Mouse (Mus musculus) induced T-regulatory cell, adult 2 months (primary cell): ENCODE results near the gene 1810055G02Rik.
A peak's percentile ranks its signal among the peaks of the same experiment; 100 is the strongest.

Experiments used
- DNase-seq: peaks from one replicate; pipeline ENCODE4 v3.0.0-alpha.2; 2012; ENCODE audit warnings: low read depth

The 1810055G02Rik gene

DNA sequence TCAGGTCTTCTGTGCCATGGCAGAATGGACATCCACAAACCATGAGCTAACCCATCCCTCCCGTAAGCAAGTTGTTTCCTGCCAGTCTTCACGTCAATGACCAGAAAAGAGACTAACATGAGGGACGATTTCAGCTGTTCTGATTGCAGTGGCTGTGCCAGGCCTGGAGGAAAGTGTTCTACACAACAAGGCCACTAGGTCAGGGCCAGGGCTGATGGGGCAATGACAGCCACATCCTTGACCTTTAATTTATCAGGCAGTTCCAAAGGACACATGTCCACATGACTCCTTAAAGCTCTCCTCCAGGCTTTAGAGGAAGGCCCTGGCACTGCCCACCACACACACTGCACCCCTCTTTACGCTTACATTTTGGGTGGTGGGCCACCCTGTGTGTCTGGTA is 12.6 kb upstream of the 1810055G02Rik start:
- no peak for DNase-seq

DNA sequence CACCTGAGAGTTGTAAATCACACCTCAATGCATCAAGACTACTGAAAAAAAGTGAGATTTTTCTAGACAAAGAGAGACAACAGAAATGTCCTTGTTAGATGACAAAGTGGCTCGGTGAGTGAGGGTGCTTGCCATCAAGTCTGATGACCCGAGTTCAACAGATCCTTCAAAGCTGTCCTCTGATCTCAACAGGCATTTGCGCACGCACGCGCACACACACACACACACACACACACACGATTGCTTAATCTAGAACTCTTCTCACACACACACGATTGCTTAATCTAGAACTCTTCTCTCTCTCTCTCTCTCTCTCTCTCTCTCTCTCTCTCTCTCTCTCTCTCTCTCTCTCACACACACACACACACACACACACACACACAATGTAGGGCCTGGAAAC is 12.1 kb upstream of the 1810055G02Rik start:
- DNase-seq = no peak

DNA sequence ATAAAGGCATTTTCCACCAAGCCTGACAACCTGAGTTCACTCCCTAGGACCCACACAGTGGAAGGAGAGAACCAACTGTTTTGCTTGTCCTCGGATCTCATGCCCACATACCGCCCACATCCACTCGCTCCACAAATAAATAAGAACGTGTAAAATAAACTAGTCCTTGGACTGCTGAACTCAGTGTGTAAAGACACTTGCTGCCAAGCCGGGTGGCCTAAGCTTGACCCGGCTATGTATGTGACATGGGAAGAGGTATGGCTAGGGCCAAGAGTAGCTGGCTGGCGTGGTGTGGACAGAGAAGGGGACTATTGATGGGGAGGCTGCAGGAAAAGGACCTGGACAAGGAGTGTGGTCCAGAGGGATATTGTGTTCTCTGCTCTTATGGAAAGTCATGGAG is 10.1 kb upstream of the 1810055G02Rik start:
- DNase-seq = no peak

DNA sequence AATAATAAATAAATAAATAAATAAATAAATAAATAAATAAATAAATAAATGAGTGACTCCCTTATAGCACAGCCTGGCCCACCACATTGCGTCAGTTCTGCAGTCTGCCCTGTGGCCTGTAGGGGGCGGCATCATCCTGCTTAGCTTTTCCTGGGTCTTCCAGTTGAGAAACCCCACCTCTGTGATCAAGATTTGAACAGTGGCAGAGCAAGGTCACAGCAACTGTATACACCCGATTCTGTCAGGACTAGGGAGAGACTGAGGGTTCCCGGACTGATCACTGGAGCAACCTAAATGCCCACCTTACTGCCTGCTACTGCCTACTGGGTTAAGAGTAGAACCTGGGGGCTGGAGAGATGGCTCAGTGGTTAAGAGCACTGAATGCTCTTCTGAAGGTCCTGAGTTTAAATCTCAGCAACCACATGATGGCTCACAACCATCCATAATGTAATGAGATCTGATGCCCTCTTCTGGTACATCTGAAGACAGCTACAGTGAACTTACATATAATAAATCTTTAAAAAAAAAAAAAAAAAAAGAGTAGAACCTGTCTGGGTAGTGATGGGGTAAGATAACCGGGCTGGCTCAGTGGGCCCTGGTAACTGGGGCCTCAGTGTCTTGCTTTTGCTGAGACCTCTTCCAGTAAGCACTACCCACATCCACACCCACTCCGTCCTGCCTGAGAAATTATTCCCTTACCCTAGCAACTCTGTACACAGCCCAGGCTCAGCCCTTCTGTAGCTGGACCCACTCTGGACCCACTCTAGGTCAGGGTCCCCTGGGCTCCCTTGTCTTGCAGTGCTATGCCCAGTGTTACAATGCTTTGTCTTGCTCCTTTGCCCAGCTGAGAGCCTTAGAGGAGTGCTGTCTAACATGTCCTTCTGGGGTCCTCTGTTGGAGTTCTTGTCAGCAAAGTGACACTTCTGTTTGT is 8.3 kb upstream of the 1810055G02Rik start:
- peak; percentile 79 for DNase-seq

DNA sequence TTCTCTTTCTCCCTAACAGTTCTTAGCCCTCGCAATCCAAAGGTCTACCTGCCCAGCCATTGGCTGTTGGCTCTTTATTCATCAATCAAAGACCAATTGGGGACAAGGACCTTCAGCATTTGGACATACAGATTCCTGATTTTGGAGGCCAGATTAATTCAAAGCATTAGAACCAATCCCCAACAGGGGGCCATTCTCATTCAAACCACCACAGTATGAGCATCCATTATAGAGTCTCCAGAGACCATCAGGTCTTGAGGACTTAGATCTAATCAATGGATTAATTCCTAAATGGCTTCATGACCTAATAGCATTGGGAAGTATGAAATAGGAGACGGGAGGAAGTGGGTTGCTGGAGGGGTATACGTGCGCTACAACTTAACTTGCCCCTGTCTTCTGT is 5.6 kb upstream of the 1810055G02Rik start:
- DNase-seq = no peak

DNA sequence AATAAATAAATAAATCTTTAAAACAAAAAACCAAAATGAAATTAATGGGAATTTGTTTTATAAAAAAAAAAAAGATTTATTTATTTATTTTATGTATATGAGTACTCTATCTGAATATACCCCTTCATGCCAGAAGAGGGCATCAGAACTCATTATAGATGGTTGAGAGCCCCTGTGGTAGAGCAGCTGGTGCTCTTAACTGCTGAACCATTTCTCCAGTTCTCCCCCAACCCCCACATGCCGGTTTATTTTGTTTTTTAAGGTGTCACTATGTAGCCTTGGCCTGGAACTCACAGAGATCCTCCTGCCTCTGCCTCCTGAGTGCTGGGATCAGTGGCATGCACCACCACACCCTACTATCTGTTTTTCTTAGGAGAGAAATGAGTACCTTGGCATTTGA is 1.8 kb upstream of the 1810055G02Rik start:
- peak; percentile 61 for DNase-seq

DNA sequence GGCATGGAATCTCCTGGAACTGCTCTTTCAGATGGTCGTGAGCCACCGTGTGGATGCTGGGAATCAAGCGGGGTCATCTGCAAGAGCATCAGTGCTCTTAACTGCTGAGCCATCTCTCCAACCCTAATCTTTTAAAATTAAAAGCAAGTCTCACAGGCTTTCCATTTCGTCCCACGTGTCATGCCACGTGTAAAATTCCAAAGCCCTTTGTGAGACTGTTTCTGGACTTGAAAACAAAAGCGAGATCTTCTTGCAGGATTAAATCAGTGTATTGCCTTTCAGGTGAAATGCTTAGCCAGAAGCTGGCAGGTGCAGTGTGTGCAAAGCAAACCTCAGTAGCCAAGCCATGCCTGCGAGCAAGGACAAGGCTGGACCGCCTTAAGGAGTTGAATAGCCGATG is 540 bp upstream of the 1810055G02Rik start:
- no peak for DNase-seq

DNA sequence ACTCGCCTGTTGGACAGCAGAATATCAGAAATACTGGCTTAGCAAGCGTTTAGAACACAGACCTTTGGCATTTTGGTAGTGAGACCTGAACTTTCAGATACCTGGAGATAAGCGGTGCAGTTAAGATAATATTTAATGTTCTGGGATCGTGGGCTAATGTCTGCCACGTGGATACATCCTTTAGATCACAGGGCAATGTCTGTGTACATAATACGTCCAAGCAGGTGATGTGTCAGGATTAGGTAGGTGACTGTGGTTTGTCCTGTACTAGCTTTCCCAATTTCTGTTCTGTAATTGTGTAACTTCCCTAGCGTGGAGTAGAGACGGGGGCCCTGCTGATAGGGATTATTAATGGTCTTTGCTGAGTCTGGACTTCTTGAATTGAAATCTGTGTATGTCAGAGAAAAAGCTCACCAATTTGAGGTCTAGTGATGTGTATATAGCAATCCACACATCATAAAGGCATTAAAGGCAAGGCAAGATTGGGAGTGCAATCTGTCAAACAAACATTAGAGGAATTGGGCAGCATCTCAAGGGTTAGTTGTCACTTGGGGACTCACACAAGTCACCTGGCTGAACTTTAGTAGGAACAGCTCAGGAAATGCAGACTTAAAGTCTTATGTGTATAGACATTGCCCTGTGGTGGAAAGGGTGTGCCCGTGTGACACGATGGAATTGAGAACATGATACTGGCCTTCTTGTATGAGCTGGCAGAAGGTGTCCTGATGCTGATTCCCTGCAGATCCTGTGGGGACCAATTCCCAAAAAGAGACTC is 1.1 kb downstream of the 1810055G02Rik start:
- no peak for DNase-seq

DNA sequence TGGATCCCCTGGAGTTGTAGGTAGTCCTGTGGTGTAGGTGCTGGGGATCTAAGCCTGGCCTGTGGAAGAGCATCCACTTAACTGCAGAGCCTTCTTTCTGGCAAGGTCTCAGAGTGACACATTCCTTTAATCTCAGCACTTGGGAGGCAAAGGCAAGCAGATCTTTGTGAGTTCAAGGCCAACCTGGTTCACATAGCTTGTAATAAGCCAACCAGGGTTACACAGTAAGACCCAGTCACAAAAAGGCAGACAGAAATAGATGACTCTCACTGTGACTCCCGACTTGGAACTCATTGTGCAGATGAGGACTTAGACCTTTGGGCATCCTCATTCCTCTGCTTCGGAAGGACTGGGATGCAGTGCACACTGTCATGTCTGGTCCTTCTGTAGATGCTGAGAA is 2.3 kb downstream of the 1810055G02Rik start:
- DNase-seq = no peak

DNA sequence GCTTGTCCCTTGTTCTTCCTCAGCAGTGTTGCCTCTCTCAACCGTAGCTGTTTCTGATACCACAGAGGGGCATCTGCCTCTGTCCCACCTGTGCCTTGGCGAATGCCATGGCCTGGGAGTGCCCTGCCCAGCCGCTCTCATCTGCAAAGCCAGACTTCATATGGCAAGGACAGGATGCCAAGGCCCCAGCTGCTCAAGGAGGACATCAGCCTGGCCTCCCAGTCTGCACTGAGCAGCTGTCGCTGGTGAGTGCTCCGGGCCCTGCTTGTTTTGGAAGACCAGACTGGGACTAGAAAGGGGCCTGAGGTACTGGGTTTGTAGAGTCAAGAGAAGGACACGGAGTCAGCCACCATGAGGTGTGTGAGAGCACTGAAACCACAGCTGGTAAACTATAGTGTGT is 6.3 kb downstream of the 1810055G02Rik start:
- no peak for DNase-seq

DNA sequence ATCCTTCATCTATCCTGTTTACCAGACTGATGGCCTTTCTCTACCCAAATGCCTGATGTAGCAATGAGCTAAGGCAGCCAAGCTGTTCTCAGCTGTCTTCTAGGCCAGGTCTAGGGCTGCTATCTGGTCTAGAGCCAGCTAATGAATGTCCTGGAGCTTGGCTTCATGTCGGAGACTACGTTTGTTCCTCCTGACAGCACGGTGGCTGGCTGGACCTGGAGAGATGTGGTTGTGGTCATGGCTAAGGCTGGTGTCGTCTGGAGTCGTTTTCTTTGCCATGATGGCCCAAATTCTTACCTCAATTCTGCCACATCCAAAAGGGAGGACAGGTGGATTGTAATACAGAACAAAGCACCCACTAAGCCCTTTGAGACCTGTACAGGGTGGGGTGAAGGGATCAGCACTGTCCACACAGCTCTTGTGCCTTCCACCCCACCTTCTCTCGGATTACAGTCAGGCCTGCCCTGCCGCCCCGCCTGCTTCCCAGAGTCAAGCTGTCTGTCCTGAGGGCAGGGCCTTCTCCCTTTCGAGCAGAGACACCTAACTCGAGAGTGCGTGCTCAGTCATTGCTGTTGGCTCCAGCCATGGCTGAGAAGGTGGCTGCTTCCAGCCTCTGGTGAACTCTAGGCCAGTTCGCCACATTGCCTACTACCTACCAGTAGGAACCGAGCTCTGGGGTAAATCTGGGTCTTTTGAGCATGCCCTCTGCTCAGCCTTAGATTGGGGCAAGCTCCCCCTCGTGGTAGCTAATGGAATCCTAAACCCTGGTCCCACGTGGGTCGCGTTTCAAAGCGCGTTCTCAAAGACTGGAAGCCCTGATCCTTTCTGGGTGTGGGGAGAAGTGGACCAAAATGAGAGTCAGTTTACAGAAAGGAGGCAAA is 10.6 kb downstream of the 1810055G02Rik start:
- DNase-seq = peak; percentile 85

DNA sequence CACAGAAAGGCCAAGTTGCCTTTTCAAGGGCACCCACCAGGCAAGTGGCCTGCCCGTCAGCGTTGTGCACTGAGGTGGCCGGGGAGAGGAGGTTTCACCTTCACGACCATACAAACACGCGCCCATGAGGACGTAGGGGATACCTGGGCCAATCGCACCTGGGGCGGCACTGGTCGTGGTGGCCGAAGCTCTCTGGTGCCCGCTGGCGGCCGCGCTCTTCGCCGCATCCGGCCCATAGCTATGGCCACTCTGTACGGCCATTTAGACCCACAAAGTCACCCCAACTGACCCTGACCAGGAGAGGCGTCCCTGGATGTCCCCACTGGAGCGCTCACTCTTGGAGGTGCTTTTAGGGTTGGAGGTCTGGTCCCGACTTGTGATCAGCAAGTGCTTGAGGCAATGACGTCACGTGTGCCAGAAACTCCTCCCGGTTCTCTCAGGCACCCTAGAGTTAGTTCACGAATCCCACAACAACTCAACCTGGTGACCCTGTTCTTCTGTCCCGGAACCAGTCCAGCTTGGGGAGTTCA is 11.3 kb downstream of the 1810055G02Rik start:
- peak; percentile 64 for DNase-seq

DNA sequence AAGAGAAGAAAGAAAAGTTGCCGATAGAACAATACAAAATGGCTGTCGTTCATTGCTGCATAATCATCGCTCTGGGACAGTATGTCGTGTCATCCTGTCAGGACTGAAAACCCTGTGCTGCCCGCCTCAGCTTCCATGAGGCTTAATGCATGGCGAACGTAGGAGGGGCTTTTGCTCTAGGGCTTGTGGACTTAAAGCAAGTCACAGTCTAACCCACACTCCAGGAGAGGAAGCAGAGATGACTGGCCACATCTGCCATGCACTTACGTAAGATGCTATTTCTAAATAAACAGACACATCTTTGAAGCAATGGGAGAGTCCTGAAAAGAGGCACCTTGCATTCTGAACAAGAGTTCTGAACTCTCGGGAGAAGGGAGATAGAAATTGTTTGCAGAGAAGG is 15.1 kb downstream of the 1810055G02Rik start:
- no peak for DNase-seq

DNA sequence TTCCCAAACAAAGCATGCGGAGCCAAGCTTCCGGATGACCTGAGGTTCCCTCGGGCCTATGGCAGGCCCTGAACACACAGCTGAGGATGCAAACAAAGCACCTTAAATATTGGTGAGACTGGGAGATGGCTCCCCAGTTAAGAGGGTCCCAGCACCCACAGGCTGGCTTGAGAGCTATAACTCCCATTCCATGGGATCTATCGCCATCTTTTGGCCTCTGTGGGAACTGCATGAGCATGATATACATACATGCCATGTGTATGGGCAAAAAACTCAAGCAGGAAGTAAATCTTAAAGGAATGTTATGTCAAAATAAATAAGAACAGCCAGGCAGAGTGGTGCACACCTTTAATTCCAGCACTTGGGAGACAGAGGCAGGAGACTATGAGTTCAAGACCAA is 15.8 kb downstream of the 1810055G02Rik start:
- DNase-seq = peak; percentile 80

DNA sequence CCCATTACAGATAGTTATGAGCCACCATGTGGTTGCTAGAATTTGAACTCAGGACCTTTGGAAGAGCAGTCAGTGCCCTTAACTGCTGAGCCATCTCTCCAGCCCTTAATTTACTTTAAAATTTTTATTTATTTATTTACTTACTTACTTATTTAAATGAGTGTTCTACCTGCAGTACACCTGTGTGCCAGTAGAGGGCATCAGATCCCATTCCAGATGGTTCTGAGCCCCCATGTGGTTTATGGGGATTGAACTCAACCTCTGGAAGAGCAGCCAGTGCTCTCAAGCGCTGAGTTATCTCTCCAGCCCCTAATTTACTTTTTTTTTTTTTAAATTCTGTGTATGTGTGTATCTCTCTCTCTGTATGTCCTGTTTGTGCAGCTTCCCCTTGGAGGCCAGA is 16.7 kb downstream of the 1810055G02Rik start:
- peak; percentile 87 for DNase-seq

DNA sequence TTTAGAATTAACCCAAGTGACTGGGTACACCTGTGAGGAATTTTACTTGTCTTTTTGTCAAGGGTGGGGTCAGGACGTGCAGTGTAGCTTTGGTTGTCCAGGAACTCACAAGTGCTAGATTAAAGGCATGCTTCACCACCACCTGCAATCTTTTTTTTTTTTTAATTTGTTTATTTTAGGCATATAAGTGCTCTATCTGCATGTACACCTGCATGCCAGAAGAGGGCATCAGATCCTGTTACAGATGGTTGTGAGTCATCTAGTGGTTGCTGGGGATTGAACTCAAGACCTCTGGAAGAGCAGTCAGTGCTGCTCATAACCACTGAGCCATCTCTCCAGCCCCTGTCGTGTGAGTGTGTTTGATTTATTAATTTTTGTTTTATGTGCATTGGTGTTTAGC is 20.8 kb downstream of the 1810055G02Rik start:
- DNase-seq = no peak

DNA sequence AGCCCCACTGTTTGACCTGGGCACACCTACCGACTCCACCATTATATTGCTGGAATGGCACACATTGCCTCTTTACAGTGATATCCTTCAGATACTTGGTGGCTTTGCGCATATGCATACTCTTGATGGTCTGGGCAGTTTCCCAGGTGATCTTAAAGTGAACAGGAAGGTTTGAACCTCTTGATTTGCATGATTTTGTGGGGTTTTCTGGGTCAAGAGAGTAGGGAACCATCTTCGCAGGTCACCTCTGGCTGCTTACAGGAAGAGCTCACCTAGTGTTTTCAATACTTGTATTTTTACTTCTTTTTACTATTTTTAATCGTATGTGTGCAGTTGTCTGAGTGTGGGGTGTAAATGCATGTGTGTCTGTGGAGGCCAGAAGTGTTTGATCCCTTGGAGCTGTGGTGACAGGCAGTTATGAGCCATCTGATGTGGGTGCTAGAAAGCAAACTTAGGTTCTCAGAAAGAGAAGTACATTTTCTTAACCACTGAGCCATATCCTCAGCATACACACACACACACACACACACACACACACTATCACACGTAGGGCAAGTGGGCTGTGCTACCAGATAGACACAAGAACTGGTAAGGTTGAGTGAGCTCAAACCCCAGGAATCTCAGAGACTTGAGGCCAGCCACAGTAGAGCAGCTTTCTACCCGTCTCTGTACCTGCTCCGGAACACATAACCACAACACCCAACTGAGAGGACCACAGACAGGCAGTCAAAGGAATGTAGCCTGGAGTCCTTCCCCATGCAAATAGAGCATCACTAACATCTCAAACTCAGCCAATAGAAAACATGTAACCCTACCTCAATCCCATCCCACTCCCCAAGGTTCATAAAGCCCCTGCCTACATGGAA is 22.9 kb downstream of the 1810055G02Rik start:
- DNase-seq = no peak

DNA sequence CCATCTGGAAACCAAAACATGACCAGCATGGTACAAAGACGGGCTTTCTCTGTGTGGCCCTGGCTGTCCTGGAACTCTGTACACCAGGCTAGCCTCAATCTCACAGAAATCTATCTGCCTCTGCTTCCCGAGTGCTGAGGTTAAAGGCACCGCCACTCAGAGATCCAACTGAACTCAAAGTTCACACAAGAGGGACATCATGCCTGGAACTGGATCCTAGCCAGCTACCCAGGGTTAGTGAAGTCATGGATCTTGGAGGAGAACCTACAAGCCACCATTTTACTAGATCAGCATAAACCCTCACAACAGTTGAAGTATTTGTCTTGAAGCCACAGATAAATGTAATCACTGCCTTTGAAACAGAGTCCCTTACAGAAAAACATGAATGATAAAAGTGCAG is 27.9 kb downstream of the 1810055G02Rik start:
- no peak for DNase-seq

DNA sequence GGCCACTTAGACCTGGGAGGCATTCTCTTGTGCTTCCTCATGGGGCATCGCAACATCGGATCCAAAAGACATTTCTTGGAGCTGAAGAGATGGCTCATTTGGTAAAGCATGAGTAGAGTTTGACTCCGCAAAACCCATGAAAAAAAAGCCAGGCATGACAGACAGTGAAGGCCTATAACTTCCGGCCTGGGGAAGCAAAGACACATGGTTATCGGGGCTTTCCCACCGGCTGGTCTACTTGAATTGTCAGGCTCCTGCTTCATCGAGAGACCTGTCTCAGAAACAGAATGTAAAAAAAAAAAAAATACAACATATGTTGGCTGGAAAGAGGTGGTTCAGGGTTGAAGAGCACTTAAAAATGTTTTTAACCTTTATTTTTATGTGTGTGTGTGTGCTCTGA is 31.6 kb downstream of the 1810055G02Rik start:
- no peak for DNase-seq

DNA sequence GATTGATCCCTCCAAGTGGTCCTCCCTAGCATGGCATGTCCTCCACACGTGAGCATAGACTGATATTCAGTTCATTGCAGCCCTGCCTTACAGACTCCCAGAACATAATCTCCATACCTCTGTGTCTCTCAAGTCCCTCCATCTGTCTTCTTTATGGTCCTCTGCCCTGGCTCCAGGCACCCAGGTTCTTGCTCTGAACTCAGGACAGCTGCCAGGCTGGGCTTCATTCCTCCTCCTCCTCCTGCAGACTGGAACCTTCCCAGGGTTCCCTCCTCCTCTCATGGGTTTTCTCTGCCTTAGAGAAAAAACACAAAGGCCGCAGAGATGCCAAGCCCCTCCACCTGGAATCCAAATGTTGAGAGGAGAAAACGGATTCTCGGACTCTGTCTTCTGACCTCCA is 34.6 kb downstream of the 1810055G02Rik start:
- no peak for DNase-seq

DNA sequence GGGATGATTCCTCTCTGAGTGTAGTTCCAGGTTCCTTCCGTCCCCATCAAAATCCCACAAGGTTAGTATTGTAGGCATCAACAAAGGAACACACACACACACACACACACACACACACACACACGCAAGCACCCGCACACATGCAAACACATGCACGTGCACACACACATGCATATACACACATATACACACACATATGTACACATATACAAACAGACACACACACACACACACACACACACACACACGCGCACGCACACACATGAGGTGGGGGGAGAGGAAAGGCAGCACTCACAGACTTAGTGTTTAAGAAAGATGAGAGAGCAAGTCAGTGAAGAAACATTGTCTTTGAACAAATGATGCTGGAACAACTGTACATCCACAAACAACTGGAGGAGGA is 35.3 kb downstream of the 1810055G02Rik start:
- no peak for DNase-seq
